Mouse (Mus musculus) C2C12 (cell line): ENCODE results near the gene Gse1. TPM values are rescaled to one million over a fixed set of nuclear protein-coding genes. Genes with fewer than 3 reads are reported as not detected.

ENCODE experiments used
- H3K27me3 ChIP-seq: one replicate; pipeline ENCODE4 v1.6.1; 2011; ENCODE audit not compliant: control insufficient read depth, insufficient read depth, insufficient read length
- H3K36me3 ChIP-seq: one replicate; pipeline ENCODE4 v1.6.1; 2011; ENCODE audit not compliant: control insufficient read depth, insufficient read depth
- H3K4me3 ChIP-seq: one replicate; pipeline ENCODE4 v1.5.1; 2011; ENCODE audit warnings: mild to moderate bottlenecking, control low read depth; ENCODE audit not compliant: poor library complexity, insufficient read depth, severe bottlenecking
- H3K79me2 ChIP-seq: one replicate; pipeline ENCODE4 v1.6.1; 2011; ENCODE audit not compliant: control insufficient read depth, insufficient read depth
- H3K79me3 ChIP-seq: one replicate; pipeline ENCODE4 v1.6.1; 2011; ENCODE audit warnings: low read depth, control low read depth
- H3ac ChIP-seq: one replicate; pipeline ENCODE3; 2011; ENCODE audit warnings: low read depth; ENCODE audit not compliant: control insufficient read depth, insufficient read length
- CEBPB ChIP-seq: IDR thresholded peaks from one replicate; pipeline ENCODE4 v1.6.1; 2011; ENCODE audit warnings: low read depth, mild to moderate bottlenecking, control low read depth, moderate library complexity
- CTCF ChIP-seq: IDR thresholded peaks from one replicate; pipeline ENCODE4 v1.5.1; 2011; ENCODE audit not compliant: control insufficient read depth, insufficient read depth, insufficient read length
- FOSL1 ChIP-seq: IDR thresholded peaks from one replicate; pipeline ENCODE4 v1.8.0; 2011; ENCODE audit warnings: mild to moderate bottlenecking, low read length; ENCODE audit not compliant: poor library complexity, insufficient read depth, severe bottlenecking
- MAX ChIP-seq: IDR thresholded peaks from one replicate; pipeline ENCODE4 v1.6.1; 2011; ENCODE audit warnings: mild to moderate bottlenecking, control low read depth
- MYOD1 ChIP-seq: IDR thresholded peaks from one replicate; pipeline ENCODE4 v1.6.1; 2011; ENCODE audit warnings: low read depth; ENCODE audit not compliant: control insufficient read depth, insufficient read length
- MYOG ChIP-seq: IDR thresholded peaks from one replicate; pipeline ENCODE4 v1.6.1; 2011; ENCODE audit not compliant: control insufficient read depth, insufficient read length; ENCODE audit errors: extremely low read depth
- USF1 ChIP-seq: IDR thresholded peaks from one replicate; pipeline ENCODE4 v1.6.1; 2011; ENCODE audit warnings: low read depth, mild to moderate bottlenecking, control low read depth, moderate library complexity
- polyA plus RNA-seq: library from polyadenylated mRNA; unstranded; fragments of >200 nt; fragmentation: generic; extraction: Trizol; gene quantifications from one replicate; pipeline ENCODE4 v1.2.1, GENCODE M21; 2012; ENCODE audit warnings: missing spikeins

The Gse1 gene
- polyA plus RNA-seq, 1 experiment: 15.6 TPM

DNA sequence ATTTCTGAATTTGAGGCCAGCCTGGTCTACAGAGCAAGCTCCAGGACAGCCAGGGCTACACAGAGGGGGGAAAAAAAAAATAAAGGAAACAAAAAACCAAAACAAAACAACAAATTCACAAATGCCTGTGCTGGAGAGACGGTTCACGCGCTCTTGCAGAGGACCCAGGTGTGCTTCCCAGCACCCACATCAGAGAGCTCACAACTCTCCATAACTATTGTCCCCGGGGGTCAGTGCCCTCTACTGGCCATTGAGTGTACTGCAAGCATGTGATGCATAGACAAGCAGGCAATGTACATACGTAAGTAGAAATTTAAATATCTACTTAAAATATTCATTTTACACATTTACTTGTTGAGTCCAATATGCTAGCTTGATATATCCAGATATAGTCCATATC, 366.3 kb downstream of the Gse1 start:
- no peaks in the 10 kb centered on the region for H3K79me3 ChIP-seq
- H3K79me2 ChIP-seq: no peaks in the 10 kb centered on the region
- no peak overlapping the region for H3ac ChIP-seq
- TF ChIP-seq MAX (no peak), CEBPB (no peak), CTCF (no peak), FOSL1 (no peak), MYOD1 (no peak), MYOG (no peak), USF1 (no peak)
- no peaks in the 10 kb centered on the region for H3K27me3 ChIP-seq
- H3K4me3 ChIP-seq: no peak overlapping the region
- H3K36me3 ChIP-seq: no peaks in the 10 kb centered on the region

GRCm38 (mm10) chr8:120595963-120596362, 367.7 kb downstream of the Gse1 start:
- no peaks in the 10 kb centered on the region for H3K27me3 ChIP-seq
- H3K36me3 ChIP-seq: no peaks in the 10 kb centered on the region
- H3K79me3 ChIP-seq: no peaks in the 10 kb centered on the region
- H3K4me3 ChIP-seq: no peak overlapping the region
- no peak for TF ChIP-seq MYOD1
- TF ChIP-seq CEBPB: no peak
- TF ChIP-seq MAX: no peak
- TF ChIP-seq USF1: no peak
- peak; percentile 38 for TF ChIP-seq CTCF
- TF ChIP-seq FOSL1: no peak
- no peak for TF ChIP-seq MYOG
- no peaks in the 10 kb centered on the region for H3K79me2 ChIP-seq
- H3ac ChIP-seq: no peak overlapping the region

GRCm38 (mm10) chr8:120598579-120598978, 370.3 kb downstream of the Gse1 start:
- no peak overlapping the region for H3K4me3 ChIP-seq
- H3K79me3 ChIP-seq: no peaks in the 10 kb centered on the region
- no peaks in the 10 kb centered on the region for H3K36me3 ChIP-seq
- H3K79me2 ChIP-seq: no peaks in the 10 kb centered on the region
- H3ac ChIP-seq: no peak overlapping the region
- TF ChIP-seq CEBPB: no peak
- TF ChIP-seq MYOD1: no peak
- TF ChIP-seq MYOG: no peak
- no peak for TF ChIP-seq MAX
- no peak for TF ChIP-seq CTCF
- no peaks in the 10 kb centered on the region for H3K27me3 ChIP-seq

DNA sequence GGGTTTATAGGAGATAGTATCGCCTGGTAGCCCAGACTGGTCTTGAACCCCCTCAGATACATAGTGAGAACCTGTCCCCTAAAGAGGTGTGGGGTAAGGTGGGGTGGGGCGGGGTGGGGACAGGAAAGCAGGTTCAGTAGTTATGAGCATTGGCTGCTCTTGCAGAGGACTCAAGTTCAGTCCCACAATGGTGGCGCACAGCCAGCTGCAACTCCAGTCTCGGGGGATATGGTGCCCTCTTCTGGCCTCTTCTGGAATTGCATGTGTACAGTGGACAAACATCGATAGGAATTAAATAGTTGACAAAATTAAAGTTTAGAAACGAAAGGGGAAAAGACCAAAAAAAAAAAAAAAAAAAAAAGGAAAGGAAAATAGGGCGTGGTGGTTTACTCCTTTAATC, 371.2 kb downstream of the Gse1 start:
- TF ChIP-seq CTCF: peak; percentile 57
- no peak for TF ChIP-seq MAX
- no peak overlapping the region for H3ac ChIP-seq
- H3K36me3 ChIP-seq: no peaks in the 10 kb centered on the region
- H3K4me3 ChIP-seq: no peak overlapping the region
- H3K79me3 ChIP-seq: no peaks in the 10 kb centered on the region
- H3K79me2 ChIP-seq: no peaks in the 10 kb centered on the region
- no peaks in the 10 kb centered on the region for H3K27me3 ChIP-seq

GRCm38 (mm10) chr8:120602672-120603071, 374.4 kb downstream of the Gse1 start:
- Histone ChIP-seq H3K4me3 (no peak overlapping the region), H3K27me3 (peaks cover 6% of the 10 kb centered on the region), H3ac (no peak overlapping the region), H3K79me3 (no peaks in the 10 kb centered on the region), H3K79me2 (no peaks in the 10 kb centered on the region), H3K36me3 (no peaks in the 10 kb centered on the region)
- TF ChIP-seq FOSL1: no peak
- no peak for TF ChIP-seq CTCF
- no peak for TF ChIP-seq MYOG
- no peak for TF ChIP-seq USF1
- no peak for TF ChIP-seq CEBPB
- no peak for TF ChIP-seq MYOD1
- no peak for TF ChIP-seq MAX

DNA sequence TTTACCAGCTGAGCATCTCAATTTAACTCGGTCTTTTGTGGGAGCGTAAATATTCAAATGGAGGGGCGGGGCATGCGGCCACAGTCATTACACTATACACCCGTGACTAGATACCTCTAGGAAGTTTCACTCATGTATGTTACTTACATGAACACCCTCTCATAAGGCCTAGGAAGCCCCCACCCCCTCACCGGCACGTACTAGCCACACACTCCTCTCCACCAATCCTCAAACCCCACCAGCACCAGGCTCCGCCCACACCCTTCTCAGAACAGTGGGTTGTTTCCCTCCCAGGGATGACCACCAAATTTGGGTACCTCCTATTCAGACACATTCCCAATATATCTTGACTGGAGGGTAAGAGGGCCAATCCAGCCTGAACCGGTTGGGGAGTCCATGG, 379.2 kb downstream of the Gse1 start:
- TF ChIP-seq MYOD1 (no peak), CTCF (no peak), MYOG (no peak), FOSL1 (no peak), USF1 (no peak), CEBPB (no peak), MAX (no peak)
- Histone ChIP-seq H3K36me3 (no peaks in the 10 kb centered on the region), H3K4me3 (no peak overlapping the region), H3ac (no peak overlapping the region), H3K79me3 (no peaks in the 10 kb centered on the region), H3K27me3 (peaks cover 6% of the 10 kb centered on the region), H3K79me2 (no peaks in the 10 kb centered on the region)
